ENCODE assay signal across 8 mouse cellular contexts in the genomic region with DNA sequence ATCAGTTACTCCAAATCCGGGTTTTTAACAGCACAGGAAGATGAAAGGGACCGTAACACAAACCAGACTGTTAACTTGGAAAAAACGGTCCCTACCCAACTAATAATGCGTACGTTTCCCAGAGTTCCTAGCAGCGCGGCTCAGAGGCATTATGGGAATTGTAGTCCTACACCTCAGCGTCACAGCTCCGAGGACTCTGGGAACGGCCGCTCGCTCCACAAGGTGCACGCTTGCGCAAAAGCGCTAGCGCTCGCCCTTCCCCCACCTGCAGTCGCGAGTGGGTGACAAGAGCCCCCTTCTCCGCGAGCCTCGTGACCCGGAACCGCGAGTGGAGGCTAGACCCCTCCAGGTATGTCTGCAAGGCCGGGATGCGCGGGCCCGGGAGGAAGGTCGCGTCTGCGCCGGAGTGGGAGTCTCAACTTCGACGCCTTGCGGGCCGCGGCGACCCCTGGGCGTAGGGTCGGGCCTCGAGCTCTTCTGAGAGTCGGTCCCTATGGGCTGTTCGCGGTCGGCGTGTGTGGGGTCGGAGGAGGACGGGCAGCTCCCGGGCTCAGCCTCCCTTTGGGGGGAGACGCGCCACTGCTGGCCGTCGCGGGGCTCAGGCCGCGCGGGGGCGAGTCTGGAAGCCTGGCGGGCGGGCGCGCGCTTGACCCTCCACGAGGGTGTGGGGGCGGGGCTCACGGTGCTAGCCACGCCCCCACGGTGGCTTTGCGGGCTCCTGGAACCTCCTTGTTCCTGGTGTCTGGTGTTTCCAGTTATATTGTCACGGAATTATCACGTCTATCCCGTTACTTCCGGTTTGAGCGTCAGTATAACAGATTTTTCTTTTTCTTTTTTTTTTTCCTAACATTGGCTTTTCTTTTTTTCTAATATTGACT. TPM values are rescaled to one million over a fixed set of nuclear protein-coding genes. Genes with fewer than 3 reads are reported as not detected.
DNase-seq lines count a peak whose midpoint lies in the region; ATAC-seq and TF ChIP-seq lines count a peak whose summit lies in the region.

A gene (plus strand): TSS at position 138 of the 878 bp plus-strand sequence.

- peak within 1 kb of the TSS; percentile 70 for H3K27ac ChIP-seq in CH12.LX (ENCODE audit: insufficient read depth, low read depth)
- H3K27ac ChIP-seq in forebrain, embryonic 12.5 days = peak within 1 kb of the TSS; percentile 91
- H3K27ac ChIP-seq in heart, postnatal 0 days (ENCODE audit: low read depth) = peak within 1 kb of the TSS; percentile 97
- peak within 1 kb of the TSS; percentile 97 for H3K27ac ChIP-seq in liver, embryonic 16.5 days (ENCODE audit: low read length)
- H3K27ac ChIP-seq in neural tube, embryonic 13.5 days (replicated peaks) = peak within 1 kb of the TSS; percentile 94
- peak within 1 kb of the TSS; percentile 95 for H3K27ac ChIP-seq in testis, adult 2 months (ENCODE audit: control insufficient read depth, insufficient read depth, low read depth, low read length)

- under 1% methylated on average over 75 of the region's 75 CpGs for WGBS in forebrain, embryonic 12.5 days
- WGBS in heart, postnatal 0 days = under 1% methylated on average over 73 of the region's 75 CpGs
- WGBS in liver, embryonic 16.5 days (ENCODE audit: insufficient replicate concordance) = under 1% methylated on average over 75 of the region's 75 CpGs
- 1% methylated on average over 75 of the region's 75 CpGs for WGBS in neural tube, embryonic 13.5 days

- H3K9me3 ChIP-seq in CH12.LX (replicated peaks; ENCODE audit: low read length) = no peaks in the 10 kb centered on the region
- H3K9me3 ChIP-seq in forebrain, embryonic 12.5 days = no peaks in the 10 kb centered on the region
- no peaks in the 10 kb centered on the region for H3K9me3 ChIP-seq in heart, postnatal 0 days (replicated peaks; ENCODE audit: control insufficient read depth, low read length)
- H3K9me3 ChIP-seq in liver, embryonic 16.5 days (replicated peaks; ENCODE audit: control insufficient read depth, low read length) = no peaks in the 10 kb centered on the region
- H3K9me3 ChIP-seq in neural tube, embryonic 13.5 days = no peaks in the 10 kb centered on the region

- in situ Hi-C loops in CH12.LX (cut with MboI; ENCODE audit: low pct_ligation_motif_present, low pct_unique_long_range_greater_than_20kb, low sequenced_read_pairs) = no loop called here

- peaks cover 6% of the 10 kb centered on the region for H3K79me2 ChIP-seq in CH12.LX (replicated peaks; ENCODE audit: control insufficient read depth, extremely low read depth, insufficient read depth, poor library complexity, severe bottlenecking)

- peak within 1 kb of the TSS; percentile 88 for H3K4me2 ChIP-seq in CH12.LX (ENCODE audit: insufficient read depth, low read depth, poor library complexity, severe bottlenecking)
- peak within 1 kb of the TSS; percentile 59 for H3K4me2 ChIP-seq in forebrain, embryonic 12.5 days
- H3K4me2 ChIP-seq in heart, postnatal 0 days (ENCODE audit: low read depth, low read length) = peak within 1 kb of the TSS; percentile 79
- peak within 1 kb of the TSS; percentile 100 for H3K4me2 ChIP-seq in liver, embryonic 16.5 days (ENCODE audit: low read depth, low read length)
- H3K4me2 ChIP-seq in neural tube, embryonic 13.5 days = peak within 1 kb of the TSS; percentile 62

- no peak for TF ChIP-seq RAD21 in CH12.LX (IDR thresholded peaks at IDR 0.05; ENCODE audit: low read depth, low read length)

- peak; percentile 98 for ATAC-seq in forebrain, embryonic 12.5 days (ENCODE audit: low FRiP score)
- ATAC-seq in heart, postnatal 0 days (ENCODE audit: insufficient read depth, low read depth) = peak; percentile 99
- peak; percentile 94 for ATAC-seq in liver, embryonic 16.5 days (ENCODE audit: low read depth)
- ATAC-seq in neural tube, embryonic 13.5 days (ENCODE audit: low read depth) = peak; percentile 99

- H3K4me1 ChIP-seq in CH12.LX (ENCODE audit: control insufficient read depth in 1 of 2, insufficient read depth in 2 of 2) = peaks cover 0 to 24% of the 10 kb centered on the region in 2 experiments; a peak in 2 of 4 replicates
- peaks cover 12% of the 10 kb centered on the region for H3K4me1 ChIP-seq in forebrain, embryonic 12.5 days
- H3K4me1 ChIP-seq in heart, postnatal 0 days (ENCODE audit: control insufficient read depth, insufficient read depth) = peaks cover 7% of the 10 kb centered on the region
- H3K4me1 ChIP-seq in liver, embryonic 16.5 days (ENCODE audit: control insufficient read depth, low read depth, low read length) = peaks cover 10% of the 10 kb centered on the region
- peaks cover 25% of the 10 kb centered on the region for H3K4me1 ChIP-seq in neural tube, embryonic 13.5 days (replicated peaks)
- H3K4me1 ChIP-seq in testis, adult 2 months (ENCODE audit: control insufficient read depth, insufficient read depth, low read length) = peaks cover 3% of the 10 kb centered on the region; the same call in 1 of the 2 replicates

- no peak for TF ChIP-seq CTCF in CH12.LX (conservative IDR thresholded peaks at IDR 0.05 in 1 of 2, IDR thresholded peaks at IDR 0.05 in 1 of 2; ENCODE audit: low read depth in 2 of 2, low read length in 2 of 2)
- TF ChIP-seq CTCF in heart, postnatal 0 days (IDR thresholded peaks at IDR 0.05; ENCODE audit: low read depth) = no peak
- no peak for TF ChIP-seq CTCF in testis, adult 2 months (IDR thresholded peaks at IDR 0.05; ENCODE audit: control insufficient read depth, insufficient read depth, insufficient replicate concordance, low read depth, low read length)

- dilution Hi-C loops in CH12.LX (cut with MboI; ENCODE audit: extremely low pct_ligation_motif_present, extremely low pct_unique_long_range_greater_than_20kb, low sequenced_read_pairs) = no loop called here

- H3K4me3 ChIP-seq in CH12.LX (replicated peaks in 1 of 3; ENCODE audit: low read depth in 2 of 3, low read length in 2 of 3, poor library complexity in 1 of 3) = peak within 1 kb of the TSS; percentile 69 to 89 (median 73)
- peak within 1 kb of the TSS; percentile 81 for H3K4me3 ChIP-seq in forebrain, embryonic 12.5 days (replicated peaks)
- peak within 1 kb of the TSS; percentile 83 for H3K4me3 ChIP-seq in heart, postnatal 0 days (ENCODE audit: low read depth, low read length)
- H3K4me3 ChIP-seq in liver, embryonic 16.5 days (ENCODE audit: low read depth, low read length) = peak within 1 kb of the TSS; percentile 92
- H3K4me3 ChIP-seq in neural tube, embryonic 13.5 days = peak within 1 kb of the TSS; percentile 86
- peak within 1 kb of the TSS; percentile 95 for H3K4me3 ChIP-seq in testis, adult 2 months (ENCODE audit: control insufficient read depth, low read depth, low read length)

- peak within 1 kb of the TSS; percentile 80 for H3K9ac ChIP-seq in CH12.LX (ENCODE audit: insufficient read depth, low read depth)
- H3K9ac ChIP-seq in forebrain, embryonic 12.5 days = peak within 1 kb of the TSS; percentile 84
- peak within 1 kb of the TSS; percentile 90 for H3K9ac ChIP-seq in heart, postnatal 0 days (replicated peaks; ENCODE audit: low read depth, low read length)
- peak within 1 kb of the TSS; percentile 89 for H3K9ac ChIP-seq in liver, embryonic 16.5 days (ENCODE audit: low read depth, low read length)
- peak within 1 kb of the TSS; percentile 91 for H3K9ac ChIP-seq in neural tube, embryonic 13.5 days

- DNase-seq in CH12.LX (ENCODE audit: extremely low read depth) = peak; percentile 96
- DNase-seq in c-Kit-positive CD71-positive TER-119-negative erythroid progenitor cells, embryonic 14.5 days (ENCODE audit: low read depth) = peak; percentile 85
- DNase-seq in heart, postnatal 0 days (ENCODE audit: low spot score) = peak; percentile 98
- peak; percentile 92 to 96 for DNase-seq in kidney, postnatal 4 days

- TF ChIP-seq POLR2A in CH12.LX (IDR thresholded peaks at IDR 0.05; ENCODE audit: low read depth, low read length) = peak; percentile 78
- TF ChIP-seq POLR2A in testis, adult 2 months (IDR thresholded peaks at IDR 0.05; ENCODE audit: control insufficient read depth, low read depth, low read length) = peak; percentile 60

- H3K27me3 ChIP-seq in CH12.LX (replicated peaks) = no peaks in the 10 kb centered on the region
- H3K27me3 ChIP-seq in forebrain, embryonic 12.5 days = no peaks in the 10 kb centered on the region
- no peaks in the 10 kb centered on the region for H3K27me3 ChIP-seq in heart, postnatal 0 days (ENCODE audit: control insufficient read depth, insufficient read depth, low read length)
- no peaks in the 10 kb centered on the region for H3K27me3 ChIP-seq in liver, embryonic 16.5 days (ENCODE audit: control insufficient read depth, insufficient read depth, low read depth, low read length)
- no peaks in the 10 kb centered on the region for H3K27me3 ChIP-seq in neural tube, embryonic 13.5 days
- no peaks in the 10 kb centered on the region for H3K27me3 ChIP-seq in testis, adult 2 months (ENCODE audit: control insufficient read depth, insufficient read depth, low read length)

- TF ChIP-seq EP300 in CH12.LX (IDR thresholded peaks at IDR 0.05; ENCODE audit: low read length) = peak; percentile 7; the same call in 1 of the 2 replicates
- TF ChIP-seq EP300 in heart, postnatal 0 days (IDR thresholded peaks at IDR 0.05; ENCODE audit: low read depth) = peak; percentile 40; the same call in 1 of the 2 replicates

- peaks cover 0 to 4% of the 10 kb centered on the region in 2 experiments for H3K36me3 ChIP-seq in CH12.LX (replicated peaks in 1 of 2; ENCODE audit: control insufficient read depth in 1 of 2, insufficient read depth in 1 of 2, low read length in 1 of 2)
- peaks cover 3% of the 10 kb centered on the region; the same call in 1 of the 2 replicates for H3K36me3 ChIP-seq in forebrain, embryonic 12.5 days (replicated peaks)
- H3K36me3 ChIP-seq in heart, postnatal 0 days (replicated peaks; ENCODE audit: control insufficient read depth, insufficient read depth, low read length) = no peaks in the 10 kb centered on the region
- H3K36me3 ChIP-seq in liver, embryonic 16.5 days (ENCODE audit: control insufficient read depth, insufficient read depth) = no peaks in the 10 kb centered on the region
- H3K36me3 ChIP-seq in neural tube, embryonic 13.5 days = no peaks in the 10 kb centered on the region
- no peaks in the 10 kb centered on the region for H3K36me3 ChIP-seq in testis, adult 2 months (ENCODE audit: control insufficient read depth, insufficient read depth, low read length)

TF ChIP-seq in CH12.LX, 34 proteins besides CTCF, POLR2A, EP300 and RAD21 (continues in another document):
- TF ChIP-seq E2F4 (IDR thresholded peaks at IDR 0.05; ENCODE audit: insufficient replicate concordance, low read depth, low read length) = peak; percentile 22; the same call in 1 of the 2 replicates

RNA-seq across cellular contexts. Expression of the gene that starts here (rescaled TPM):
- 8.0 and 9.2 TPM in 2 replicates for total RNA-seq in CH12.LX (2012; rRNA removed)
- 14.9 and 16.7 TPM in 2 replicates for total RNA-seq in CH12.LX (2014; rRNA removed)
- 14.5 and 15.4 TPM in 2 replicates for polyA plus RNA-seq in CH12.LX (2012; ENCODE audit: insufficient read length, low read depth)
- 22.8 and 28.4 TPM in 2 replicates for polyA plus RNA-seq in forebrain, embryonic 12.5 days (2016; fragmentation: Nextera tagmentation; extraction: Ambion mirVana)
- total RNA-seq in heart, postnatal 0 days (2014; rRNA removed; ENCODE audit: low replicate concordance) = 7.5 and 18.3 TPM in 2 replicates
- polyA plus RNA-seq in heart, postnatal 0 days (2015; fragmentation: Nextera tagmentation; extraction: Ambion mirVana) = 11.9 and 12.0 TPM in 2 replicates
- polyA plus RNA-seq in liver, embryonic 16.5 days (2015; fragmentation: Nextera tagmentation; extraction: Ambion mirVana) = 4.0 and 5.0 TPM in 2 replicates
- polyA plus RNA-seq in neural tube, embryonic 13.5 days (2015; fragmentation: Nextera tagmentation; extraction: Ambion mirVana) = 22.0 and 29.5 TPM in 2 replicates
- polyA plus RNA-seq in testis, adult 2 months (2012; rRNA removed) = 4.1 and 4.4 TPM in 2 replicates

Comparison
In these comparisons a context has a peak if more than half of its experiments do, and no peak if none do; other contexts are left out.
1. Peak in every context shown above with its lines: DNase-seq, ATAC-seq, H3K4me3 ChIP-seq and H3K27ac ChIP-seq.